Mouse (Mus musculus) forebrain, embryonic 13.5 days (tissue): ENCODE measurements at regions not wholly inside any gene's neighbourhood (a gene's known extent, or its start where the extent isn't known, plus 50 kb on each side); places are given as distances from the start of the nearest gene placed in this dataset.
A peak's percentile ranks its signal among the peaks of the same experiment; 100 is the strongest.

ENCODE experiments used
- ATAC-seq: fragments of 200-750 bp; cut with Nextera tagmentation; 2 replicates; pipeline ENCODE4 v1.8.0; 2017
- H3K27ac ChIP-seq: fragments of 300-500 bp; sonication (generic); 2 replicates; pipeline ENCODE4 v1.5.1; 2015; ENCODE audit warnings: inconsistent platforms, mild to moderate bottlenecking, moderate library complexity
- H3K27me3 ChIP-seq: fragments of 300-500 bp; sonication (generic); 2 replicates; pipeline ENCODE4 v1.6.1; 2015; ENCODE audit warnings: mild to moderate bottlenecking, inconsistent platforms
- H3K36me3 ChIP-seq: fragments of 300-500 bp; sonication (generic); 2 replicates; pipeline ENCODE4 v1.6.1; 2015; ENCODE audit warnings: mild to moderate bottlenecking, inconsistent platforms; ENCODE audit not compliant: poor library complexity, severe bottlenecking
- H3K4me1 ChIP-seq: fragments of 300-500 bp; sonication (generic); 2 replicates; pipeline ENCODE4 v1.6.1; 2015; ENCODE audit warnings: inconsistent platforms
- H3K4me2 ChIP-seq: fragments of 300-500 bp; sonication (generic); 2 replicates; pipeline ENCODE4 v1.6.1; 2015; ENCODE audit warnings: inconsistent platforms, mild to moderate bottlenecking, moderate library complexity
- H3K4me3 ChIP-seq: fragments of 300-500 bp; sonication (generic); 2 replicates; pipeline ENCODE4 v1.5.1; 2015; ENCODE audit warnings: mild to moderate bottlenecking, inconsistent platforms
- H3K9ac ChIP-seq: fragments of 300-500 bp; sonication (generic); 2 replicates; pipeline ENCODE4 v1.6.1; 2015; ENCODE audit warnings: mild to moderate bottlenecking, inconsistent platforms
- H3K9me3 ChIP-seq: fragments of 300-500 bp; sonication (generic); replicated peaks from 2 replicates; pipeline ENCODE4 v1.6.1; 2016; ENCODE audit warnings: inconsistent platforms
- WGBS: fragments of 180-500 bp; shearing (Covaris S2); methylation state at CpG from one replicate; pipeline ENCODE4 v1.1.7; 2015; 5-methylcytosine and 5-hydroxymethylcytosine counted together

GRCm38 (mm10) chr4:37566226-37566625 is 614.7 kb upstream of the Lingo2 start:
- Histone ChIP-seq H3K9me3 (no peaks in the 10 kb centered on the region), H3K4me1 (no peaks in the 10 kb centered on the region), H3K4me3 (no peak overlapping the region), H3K9ac (no peak overlapping the region), H3K4me2 (no peak overlapping the region), H3K27ac (no peak overlapping the region), H3K27me3 (no peaks in the 10 kb centered on the region), H3K36me3 (no peaks in the 10 kb centered on the region)
- WGBS: 53% methylated on average over 1 of the region's 1 CpGs
- ATAC-seq: no peak

- no peak for ATAC-seq
- H3K27me3 ChIP-seq: no peaks in the 10 kb centered on the region
Measured at GRCm38 (mm10) chr4:37560209-37560608, 608.7 kb upstream of the Lingo2 start.

DNA sequence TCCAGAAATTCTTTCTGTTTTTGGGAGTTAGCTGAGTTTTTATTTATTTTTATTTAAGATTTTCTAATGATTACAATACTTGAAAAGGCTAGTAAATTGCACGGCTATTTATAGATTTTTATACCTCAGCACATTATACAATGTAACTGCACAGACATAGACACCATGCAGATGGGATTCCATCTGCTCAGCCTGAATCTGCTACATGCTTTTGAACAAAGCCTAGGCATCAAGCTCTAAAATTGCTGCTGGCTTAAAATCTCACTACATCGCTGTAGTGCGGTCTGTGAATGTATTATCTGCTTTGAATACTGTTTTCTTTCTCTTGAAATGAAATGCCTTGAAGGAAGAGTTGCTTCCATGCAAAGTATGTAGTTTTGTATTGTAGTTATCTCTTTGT is 594.5 kb upstream of the Lingo2 start:
- no peaks in the 10 kb centered on the region for H3K4me1 ChIP-seq
- H3K4me3 ChIP-seq: no peak overlapping the region
- H3K4me2 ChIP-seq: no peak overlapping the region
- H3K27me3 ChIP-seq: no peaks in the 10 kb centered on the region
- H3K9ac ChIP-seq: no peak overlapping the region
- peak; percentile 86; the same call in 1 of the 2 replicates for ATAC-seq
- WGBS: 78% methylated on average over 3 of the region's 3 CpGs
- H3K36me3 ChIP-seq: no peaks in the 10 kb centered on the region
- no peaks in the 10 kb centered on the region for H3K9me3 ChIP-seq
- no peak overlapping the region for H3K27ac ChIP-seq

More at GRCm38 (mm10) chr4:37560209-37560608, 608.7 kb upstream of the Lingo2 start:
- no peaks in the 10 kb centered on the region for H3K36me3 ChIP-seq
- no peak overlapping the region for H3K27ac ChIP-seq
- H3K9ac ChIP-seq: no peak overlapping the region
- H3K4me3 ChIP-seq: no peak overlapping the region
- no peak overlapping the region for H3K4me2 ChIP-seq
- no peaks in the 10 kb centered on the region for H3K4me1 ChIP-seq
- H3K9me3 ChIP-seq: no peaks in the 10 kb centered on the region

DNA sequence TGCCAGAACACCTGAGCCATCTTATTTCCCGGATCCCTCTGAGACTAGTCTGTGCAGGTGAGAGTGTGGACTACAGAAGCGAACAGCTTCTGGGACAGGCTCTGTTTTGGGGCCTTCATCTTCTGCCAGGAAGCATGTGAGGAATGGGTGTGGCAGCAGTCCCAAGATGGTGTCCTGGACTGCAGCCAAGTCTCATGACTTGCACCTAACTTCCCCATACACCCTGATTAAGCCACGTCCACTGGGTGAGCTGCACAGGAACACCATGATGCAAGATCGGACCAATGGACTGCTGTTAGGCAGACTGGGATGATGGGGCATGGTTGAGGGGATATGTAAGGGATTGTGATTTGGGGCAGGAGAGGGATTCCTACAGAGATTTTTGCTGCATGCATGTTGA is 556.2 kb upstream of the Lingo2 start:
- no peak overlapping the region for H3K4me2 ChIP-seq
- no peaks in the 10 kb centered on the region for H3K4me1 ChIP-seq
- WGBS: 92% methylated on average over 4 of the region's 4 CpGs
- no peak overlapping the region for H3K4me3 ChIP-seq
- no peak overlapping the region for H3K27ac ChIP-seq
- H3K9me3 ChIP-seq: no peaks in the 10 kb centered on the region
- no peaks in the 10 kb centered on the region for H3K36me3 ChIP-seq
- no peaks in the 10 kb centered on the region for H3K27me3 ChIP-seq
- no peak for ATAC-seq
- H3K9ac ChIP-seq: no peak overlapping the region
